Mouse (Mus musculus) gastrocnemius, postnatal 4 days (tissue): Measurements from ENCODE around the gene Fam3a. TPM values are rescaled to one million over a fixed set of nuclear protein-coding genes. Genes with fewer than 3 reads are reported as not detected.
"Not testable (repeated sequence)": the region's sequence is repeated elsewhere in the genome, so short reads cannot be mapped to it uniquely, and the experiment has no call there.

Experiments
- DNase-seq, 2 experiments: peaks; one replicate each; pipeline ENCODE4 v3.0.0; 2021 to 2022; ENCODE audit warnings: low spot score in 2 of 2, mixed read lengths in 2 of 2
- long read RNA-seq, 2 experiments: library from polyadenylated mRNA; stranded (forward); transcript quantifications; one replicate each; pipeline ENCODE4 v2.0.0; 2021
- total RNA-seq, 2 experiments: library from RNA; stranded (reverse); gene quantifications; 2 replicates each; pipeline ENCODE4 v1.2.3; 2021

The Fam3a gene
- total RNA-seq: 10 to 100 TPM; 20.7 to 26.2 TPM
- long read RNA-seq, experiment 1, transcript Fam3a-206 (9 exons, 1,899 nt): major isoform, 20 of 36 reads
- long read RNA-seq, experiment 1, partial matches to known transcripts: 6 of 36 reads
- long read RNA-seq, experiment 1, other reads (novel, unspliced or antisense): 10 of 36 reads
- long read RNA-seq, experiment 2, transcript Fam3a-206 (9 exons, 1,899 nt): major isoform, 13 of 25 reads
- long read RNA-seq, experiment 2, partial matches to known transcripts: 3 of 25 reads
- long read RNA-seq, experiment 2, other reads (novel, unspliced or antisense): 9 of 25 reads

GRCm38 (mm10) chrX:74392535-74393443, at the start of gene Fam3a, which contains the start of gene Ikbkg:
TSS of gene Fam3a (minus strand) at chrX:74393272.
TSS of gene Ikbkg (plus strand) at chrX:74393290.
- peak; percentile 61 to 72 for DNase-seq

DNA sequence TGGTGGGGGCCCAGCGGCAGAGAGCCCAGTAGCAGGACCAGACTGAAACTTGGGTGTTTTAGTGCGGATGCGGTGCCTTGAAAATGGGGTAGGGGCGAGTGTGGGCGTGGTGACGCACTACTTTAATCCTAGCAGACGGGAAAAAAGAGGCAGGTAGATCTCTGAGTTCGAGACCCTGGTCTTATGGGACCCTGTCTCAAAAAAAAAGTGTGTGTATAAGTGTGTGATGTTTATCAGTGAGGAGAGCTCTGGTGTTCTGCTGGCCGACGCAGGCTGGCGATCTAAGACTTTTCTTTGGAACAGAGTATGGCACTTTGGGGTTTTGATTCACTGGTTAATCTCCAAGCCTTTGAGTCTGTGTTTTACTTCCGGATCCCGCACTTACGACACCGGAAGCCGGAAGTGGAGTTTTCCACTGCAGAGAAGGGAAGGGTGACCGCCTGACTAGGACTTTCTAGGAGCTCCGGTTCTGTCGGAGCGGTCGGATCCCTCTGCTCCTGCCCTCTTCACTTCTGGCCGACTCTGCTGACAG, 36.3 kb upstream of the Fam3a start:
- DNase-seq: peak; percentile 29 to 47

- DNase-seq: peak; percentile 68 to 86
Observed at GRCm38 (mm10) chrX:74428826-74429276, 35.8 kb upstream of the Fam3a start, which contains the start of gene G6pdx. TSS of gene G6pdx (minus strand) at chrX:74429194.

GRCm38 (mm10) chrX:74428146-74428825, 35.2 kb upstream of the Fam3a start:
- no peak for DNase-seq

DNA sequence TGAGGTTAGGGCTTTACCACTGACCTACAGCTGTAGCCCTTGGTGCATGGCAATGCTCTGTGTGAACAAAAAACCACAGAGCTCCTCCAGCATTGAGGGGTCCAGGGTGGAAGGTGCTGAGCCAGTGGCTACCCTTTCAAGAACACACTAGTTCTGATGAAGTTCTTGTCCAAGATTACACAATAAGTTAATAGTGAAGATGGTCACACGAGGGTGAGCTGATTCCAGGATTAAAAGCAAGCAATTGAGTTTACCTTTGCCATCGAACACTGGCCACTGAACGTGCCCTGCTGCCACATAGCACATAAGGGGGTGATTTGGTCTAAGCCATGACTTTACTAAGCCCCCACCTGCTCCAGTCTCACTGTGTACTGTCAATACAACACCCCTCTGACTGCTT, 34.0 kb upstream of the Fam3a start:
- DNase-seq: no peak

DNA sequence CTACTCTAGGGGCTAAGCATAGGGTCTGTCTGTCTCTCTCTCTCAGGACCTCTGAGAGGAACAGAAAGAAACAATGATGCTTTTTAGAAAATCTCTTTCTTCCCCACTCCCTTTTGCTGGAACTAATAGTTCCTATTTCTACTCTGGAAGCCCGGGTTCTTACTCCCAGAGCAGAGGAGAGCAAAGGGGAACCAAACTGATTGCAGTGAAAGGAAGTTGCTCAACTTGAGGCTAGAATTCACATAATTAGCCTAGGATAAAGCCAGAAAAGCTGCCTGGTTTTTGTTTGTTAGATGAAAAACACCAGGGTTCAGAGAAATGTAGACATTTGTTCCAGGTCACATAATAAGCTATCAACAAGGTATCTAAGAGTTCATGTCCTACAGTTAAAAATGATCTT, 33.2 kb upstream of the Fam3a start:
- no peak for DNase-seq

DNA sequence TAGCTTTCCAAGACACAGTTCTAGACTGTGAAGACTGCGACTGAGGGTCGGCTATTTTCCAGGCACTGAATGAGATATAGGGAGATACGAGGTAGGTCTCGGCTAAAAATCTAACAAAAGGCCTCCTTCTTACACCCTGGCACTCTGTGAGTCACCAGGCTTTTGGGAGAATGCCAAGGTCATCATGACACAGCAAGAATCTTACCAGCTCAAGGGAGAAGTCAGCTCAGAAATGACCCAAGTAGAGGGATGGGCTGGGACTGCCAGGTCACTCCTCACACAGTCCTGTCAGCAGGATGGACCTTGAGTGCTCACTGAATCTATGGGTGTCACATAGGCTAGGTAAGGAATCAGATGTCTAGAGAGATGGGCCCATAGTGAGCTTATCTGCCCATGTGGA, 32.1 kb upstream of the Fam3a start:
- DNase-seq: peak in 1 of 2 experiments; percentile 7

DNA sequence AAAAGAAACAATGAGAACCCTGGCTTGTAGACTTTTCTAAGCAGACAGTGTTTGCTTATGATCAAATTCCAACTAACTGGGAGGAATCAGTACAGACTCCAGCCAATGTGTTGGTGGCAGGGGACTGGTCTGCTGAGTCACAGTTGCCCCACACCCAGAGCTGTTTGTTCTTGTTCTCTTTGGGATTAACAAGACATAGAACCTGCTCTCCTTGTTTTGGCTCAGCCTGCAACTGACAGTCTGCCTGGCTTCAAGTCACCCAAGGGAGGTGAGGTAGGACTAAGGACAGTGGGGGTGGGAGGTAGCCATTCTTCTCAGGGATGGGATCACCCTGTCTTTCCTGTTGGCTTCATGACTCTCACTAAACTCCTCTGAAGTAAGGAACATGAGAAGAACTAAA, 31.4 kb upstream of the Fam3a start:
- DNase-seq: no peak

GRCm38 (mm10) chrX:74413377-74413776, 20.3 kb upstream of the Fam3a start:
- peak; percentile 35 to 45 for DNase-seq

DNA sequence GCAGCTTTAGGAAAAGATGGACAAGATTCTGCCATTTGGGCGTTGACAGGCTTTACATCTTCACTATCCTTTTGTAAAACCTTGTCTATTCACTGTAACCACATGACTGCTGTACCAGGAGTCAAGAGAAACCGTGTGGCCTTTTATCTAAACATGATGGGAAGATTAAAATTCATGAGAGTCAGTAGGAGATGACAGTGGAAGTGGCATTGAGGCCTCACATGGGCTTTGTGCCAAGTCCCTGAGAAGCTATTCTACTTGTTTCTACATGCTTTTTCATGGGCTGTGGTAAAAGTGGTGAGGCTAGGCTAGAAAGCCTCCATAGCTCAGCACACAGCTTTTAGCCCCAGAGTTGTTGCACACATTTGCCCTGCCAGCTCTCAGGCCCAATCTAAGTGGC, 15.3 kb upstream of the Fam3a start:
- no peak for DNase-seq

- DNase-seq: no peak
Observed at GRCm38 (mm10) chrX:74400136-74400535, 7.1 kb upstream of the Fam3a start.

DNA sequence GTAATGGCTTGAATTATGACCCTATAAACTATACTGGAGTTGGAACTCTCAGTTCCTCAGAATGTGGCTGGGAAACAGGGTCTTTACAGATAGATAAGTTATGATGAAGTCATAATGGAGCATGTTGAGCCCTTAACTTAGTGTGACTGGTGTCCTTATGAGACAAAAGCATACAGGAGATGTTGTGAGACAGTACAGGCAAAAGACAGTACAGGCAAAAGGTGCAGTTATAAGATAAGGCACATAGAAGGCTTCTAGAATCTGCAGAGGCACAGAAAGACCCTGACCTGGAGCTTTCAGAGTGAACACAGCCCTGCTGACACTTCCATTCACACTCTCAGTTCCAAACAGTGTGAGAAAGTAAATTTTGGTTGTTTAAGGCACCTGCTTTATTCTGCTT, 4.9 kb downstream of the Fam3a start:
- no peak for DNase-seq

DNA sequence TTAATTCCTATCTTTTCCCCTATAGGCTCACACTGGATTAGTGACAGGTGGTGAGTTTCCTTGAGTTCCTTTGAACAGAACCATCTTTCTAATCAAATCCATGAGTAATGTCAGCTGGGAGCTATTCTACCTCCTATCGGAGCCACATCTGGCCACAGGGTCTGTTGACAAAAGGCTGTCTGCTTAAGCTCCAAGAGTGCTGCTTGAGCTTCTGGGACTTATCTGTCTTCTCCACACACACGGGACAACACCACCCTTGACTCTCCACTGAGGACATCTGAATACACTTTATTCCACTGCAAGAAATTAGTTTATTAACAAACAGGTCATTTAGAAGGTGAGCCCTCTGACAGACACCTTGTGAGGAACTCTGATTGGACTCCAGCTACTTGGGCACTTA, 8.6 kb downstream of the Fam3a start:
- no peak for DNase-seq

- peak; percentile 62 to 78 for DNase-seq
Observed at GRCm38 (mm10) chrX:74372888-74373549, 20.1 kb downstream of the Fam3a start, which contains the start of the genes Ubl4a and Slc10a3. TSS of gene Ubl4a (minus strand) at chrX:74373218. TSS of gene Slc10a3 (minus strand) at chrX:74373349.

- DNase-seq: peak; percentile 55 to 66
Observed at GRCm38 (mm10) chrX:74368209-74368909, 24.7 kb downstream of the Fam3a start.

- DNase-seq: no peak
Observed at GRCm38 (mm10) chrX:74367512-74367911, 25.6 kb downstream of the Fam3a start.

DNA sequence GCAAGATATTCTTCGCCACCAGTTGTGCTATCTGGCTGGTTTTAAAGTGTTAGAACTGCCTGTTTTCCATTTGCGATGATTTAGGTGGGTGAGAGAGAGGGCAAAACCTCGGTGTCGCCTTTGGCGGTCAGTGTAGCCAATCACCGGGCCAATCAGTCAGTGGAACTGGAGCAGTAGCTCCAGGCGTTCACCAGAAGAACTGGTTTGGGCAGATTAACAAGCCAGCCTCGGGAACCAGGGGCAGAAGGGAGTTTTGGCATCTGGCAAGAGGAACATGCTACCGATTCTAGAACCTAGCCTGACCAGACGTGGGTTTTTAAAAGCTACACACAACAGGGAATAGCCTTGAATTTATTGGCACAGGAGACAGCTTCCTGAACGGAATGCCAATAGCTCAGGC, 33.9 kb downstream of the Fam3a start:
- DNase-seq: no peak

GRCm38 (mm10) chrX:74357069-74357468, 36.0 kb downstream of the Fam3a start:
- DNase-seq: not testable (repeated sequence)

GRCm38 (mm10) chrX:74353467-74353770, 39.7 kb downstream of the Fam3a start, which contains the start of gene Lage3:
TSS of gene Lage3 (minus strand) at chrX:74353618.
- peak; percentile 53 to 77 for DNase-seq
